Mouse (Mus musculus): ENCODE measurements around the gene Kcnj11. TPM values are rescaled to one million over a fixed set of nuclear protein-coding genes. Genes with fewer than 3 reads are reported as not detected.

Kcnj11 gene
- total and polyA plus RNA-seq, 3 experiments = not detected

GRCm38 (mm10) chr7:46047873-46048562, 52.5 kb downstream of the Kcnj11 start:
- no peak for DNase-seq (ENCODE audit: low read depth, low spot score)
- Histone ChIP-seq H3K36me3 (ENCODE audit: control insufficient read depth in 1 of 2, insufficient read depth in 2 of 2, low read length in 2 of 2) (peaks cover 17 to 32% of the 10 kb centered on the region in 2 experiments), H3K9me3 (replicated peaks; ENCODE audit: insufficient read depth, low read length) (no peaks in the 10 kb centered on the region)

GRCm38 (mm10) chr7:46045882-46046281, 54.7 kb downstream of the Kcnj11 start:
- H3K36me3 ChIP-seq (ENCODE audit: control insufficient read depth in 1 of 2, insufficient read depth in 2 of 2, low read length in 2 of 2) = peaks cover 16 to 17% of the 10 kb centered on the region in 2 experiments
- TF ChIP-seq MEF2A (IDR thresholded peaks at IDR 0.05; ENCODE audit: extremely low read depth, insufficient replicate concordance, low read depth, low read length, poor library complexity, severe bottlenecking) (no peak), EP300 (IDR thresholded peaks at IDR 0.05; ENCODE audit: low read depth in 1 of 2, low read length in 2 of 2) (peak; percentile 75 to 88), TCF12 (IDR thresholded peaks at IDR 0.05; ENCODE audit: low read depth, low read length) (peak; percentile 77), NRF1 (IDR thresholded peaks at IDR 0.05; ENCODE audit: insufficient read depth, low read depth, low read length, poor library complexity, severe bottlenecking) (no peak), ETS1 (IDR thresholded peaks at IDR 0.05; ENCODE audit: low read depth, low read length) (peak; percentile 96), MAX (IDR thresholded peaks at IDR 0.05; ENCODE audit: low read length) (peak; percentile 68), GABPA (IDR thresholded peaks at IDR 0.05; ENCODE audit: low read depth, low read length) (no peak), POLR2AphosphoS5 (IDR thresholded peaks at IDR 0.05; ENCODE audit: borderline replicate concordance, low read depth, low read length) (no peak), CHD2 (IDR thresholded peaks at IDR 0.05; ENCODE audit: low read length) (no peak), MAFK (IDR thresholded peaks at IDR 0.05; ENCODE audit: borderline replicate concordance, low read depth, low read length) (peak; percentile 67; the same call in 1 of the 2 replicates), ZKSCAN1 (IDR thresholded peaks at IDR 0.05; ENCODE audit: low read depth, low read length) (no peak), UBTF (IDR thresholded peaks at IDR 0.05; ENCODE audit: borderline replicate concordance, insufficient read depth, low read depth, low read length) (no peak), MXI1 (IDR thresholded peaks at IDR 0.05; ENCODE audit: low read depth, low read length) (peak; percentile 62; the same call in 1 of the 2 replicates), MYB (IDR thresholded peaks at IDR 0.05; ENCODE audit: low read depth, low read length) (0 out of 2 replicates have a peak, but pooled peaks have one; percentile 30), BHLHE40 (IDR thresholded peaks at IDR 0.05; ENCODE audit: borderline replicate concordance, low read depth, low read length) (peak; percentile 69), HCFC1 (IDR thresholded peaks at IDR 0.05; ENCODE audit: low read depth, low read length) (0 out of 2 replicates have a peak, but pooled peaks have one; percentile 26), CTCF (IDR thresholded peaks at IDR 0.05 in 2 of 3, conservative IDR thresholded peaks at IDR 0.05 in 1 of 3; ENCODE audit: control insufficient read depth in 1 of 3, insufficient read depth in 1 of 3, low read depth in 2 of 3, low read length in 3 of 3, poor library complexity in 1 of 3, severe bottlenecking in 1 of 3) (no peak), MAZ (IDR thresholded peaks at IDR 0.05; ENCODE audit: low read depth, low read length) (peak; percentile 54; the same call in 1 of the 2 replicates), ELF1 (IDR thresholded peaks at IDR 0.05; ENCODE audit: low read depth, low read length) (no peak), KAT2A (conservative IDR thresholded peaks at IDR 0.05; ENCODE audit: low read depth, low read length) (no peak), GATA1 (IDR thresholded peaks at IDR 0.05; ENCODE audit: low read depth, low read length) (peak; percentile 89), TAL1 (IDR thresholded peaks at IDR 0.05; ENCODE audit: low read length) (peak; percentile 84)

More at GRCm38 (mm10) chr7:46047873-46048562, 52.5 kb downstream of the Kcnj11 start:
- peaks cover 2 to 14% of the 10 kb centered on the region in 2 experiments for H3K4me1 ChIP-seq (ENCODE audit: control insufficient read depth in 1 of 2, insufficient read depth in 2 of 2, low read length in 2 of 2)
- no peak for TF ChIP-seq ZKSCAN1 (IDR thresholded peaks at IDR 0.05; ENCODE audit: low read depth, low read length)
- TF ChIP-seq HCFC1 (IDR thresholded peaks at IDR 0.05; ENCODE audit: low read depth, low read length) = no peak
- no peak for TF ChIP-seq MXI1 (IDR thresholded peaks at IDR 0.05; ENCODE audit: low read depth, low read length)
- no peak for TF ChIP-seq MYB (IDR thresholded peaks at IDR 0.05; ENCODE audit: low read depth, low read length)
- no peak for TF ChIP-seq CHD1 (IDR thresholded peaks at IDR 0.05; ENCODE audit: low read depth, low read length)
- no peak for TF ChIP-seq EP300 (IDR thresholded peaks at IDR 0.05; ENCODE audit: low read depth in 1 of 2, low read length in 2 of 2)
- no peak for TF ChIP-seq E2F4 (IDR thresholded peaks at IDR 0.05; ENCODE audit: borderline replicate concordance, low read depth, low read length)
- TF ChIP-seq CHD2 (IDR thresholded peaks at IDR 0.05; ENCODE audit: low read length) = no peak
- TF ChIP-seq UBTF (IDR thresholded peaks at IDR 0.05; ENCODE audit: borderline replicate concordance, insufficient read depth, low read depth, low read length) = no peak
- TF ChIP-seq SIN3A (IDR thresholded peaks at IDR 0.05; ENCODE audit: low read length) = no peak
- no peak for TF ChIP-seq ZC3H11A (IDR thresholded peaks at IDR 0.05; ENCODE audit: low read depth, low read length)
- no peak for TF ChIP-seq GABPA (IDR thresholded peaks at IDR 0.05; ENCODE audit: low read depth, low read length)
- no peak for TF ChIP-seq POLR2AphosphoS5 (IDR thresholded peaks at IDR 0.05; ENCODE audit: borderline replicate concordance, low read depth, low read length)
- TF ChIP-seq MYC (IDR thresholded peaks at IDR 0.05; ENCODE audit: low read depth, low read length) = no peak
- no peak for TF ChIP-seq TBP (IDR thresholded peaks at IDR 0.05; ENCODE audit: low read depth, low read length)
- TF ChIP-seq CTCF (IDR thresholded peaks at IDR 0.05 in 2 of 3, conservative IDR thresholded peaks at IDR 0.05 in 1 of 3; ENCODE audit: control insufficient read depth in 1 of 3, insufficient read depth in 1 of 3, low read depth in 2 of 3, low read length in 3 of 3, poor library complexity in 1 of 3, severe bottlenecking in 1 of 3) = no peak
- TF ChIP-seq MAZ (IDR thresholded peaks at IDR 0.05; ENCODE audit: low read depth, low read length) = no peak
- TF ChIP-seq GATA1 (IDR thresholded peaks at IDR 0.05; ENCODE audit: low read depth, low read length) = no peak
- TF ChIP-seq SMC3 (IDR thresholded peaks at IDR 0.05; ENCODE audit: low read depth, low read length) = no peak
- H3K9ac ChIP-seq (ENCODE audit: control insufficient read depth, low read depth, low read length, poor library complexity, severe bottlenecking) = no peak overlapping the region
- H3K27ac ChIP-seq (ENCODE audit: control insufficient read depth, low read depth, low read length) = no peak overlapping the region
- no peaks in the 10 kb centered on the region; the same call in 1 of the 2 replicates for H3K79me2 ChIP-seq (ENCODE audit: control insufficient read depth, insufficient read depth, low read length, poor library complexity)
- H3K27me3 ChIP-seq (ENCODE audit: control insufficient read depth in 1 of 2, insufficient read depth in 2 of 2, low read length in 2 of 2) = no peaks in the 10 kb centered on the region
- no peak overlapping the region for H3K4me3 ChIP-seq (ENCODE audit: control insufficient read depth in 1 of 2, insufficient read depth in 1 of 2, low read depth in 2 of 2, low read length in 2 of 2)

More at GRCm38 (mm10) chr7:46045882-46046281, 54.7 kb downstream of the Kcnj11 start:
- DNase-seq (ENCODE audit: low read depth, low spot score) = peak; percentile 85
- Histone ChIP-seq H3K4me1 (ENCODE audit: control insufficient read depth in 1 of 2, insufficient read depth in 2 of 2, low read length in 2 of 2) (peaks cover 2 to 14% of the 10 kb centered on the region in 2 experiments), H3K9me3 (replicated peaks; ENCODE audit: insufficient read depth, low read length) (no peaks in the 10 kb centered on the region), H3K27me3 (ENCODE audit: control insufficient read depth in 1 of 2, insufficient read depth in 2 of 2, low read length in 2 of 2) (no peaks in the 10 kb centered on the region), H3K9ac (ENCODE audit: control insufficient read depth, low read depth, low read length, poor library complexity, severe bottlenecking) (no peak overlapping the region), H3K27ac (ENCODE audit: control insufficient read depth, low read depth, low read length) (peak overlapping the region; percentile 34), H3K79me2 (ENCODE audit: control insufficient read depth, insufficient read depth, low read length, poor library complexity) (no peaks in the 10 kb centered on the region; the same call in 1 of the 2 replicates), H3K4me3 (ENCODE audit: control insufficient read depth in 1 of 2, insufficient read depth in 1 of 2, low read depth in 2 of 2, low read length in 2 of 2) (no peak overlapping the region)

Measured in MEL (cell line).